Mouse (Mus musculus): Measurements from ENCODE around the gene Zfp994.
"Not testable (repeated sequence)": the region's sequence is repeated elsewhere in the genome, so short reads cannot be mapped to it uniquely, and the experiment has no call there.

Gene Zfp994

GRCm38 (mm10) chr17:22225422-22226012, at the start of gene Zfp994:
Gene Zfp994 (minus strand): TSS chr17:22225616.
- peak; percentile 98 for DNase-seq (ENCODE audit: low spot score)

- DNase-seq (ENCODE audit: low spot score) = not testable (repeated sequence)
Observed at GRCm38 (mm10) chr17:22230701-22231100, 5.3 kb upstream of the Zfp994 start.

- peak; percentile 7 for DNase-seq (ENCODE audit: low spot score)
Observed at GRCm38 (mm10) chr17:22225015-22225414, 401 bp downstream of the Zfp994 start.

GRCm38 (mm10) chr17:22165722-22166294, 59.6 kb downstream of the Zfp994 start, which contains the start of gene Zfp947:
Gene Zfp947 (minus strand): TSS chr17:22166190.
- DNase-seq (ENCODE audit: low spot score) = peak; percentile 39

- DNase-seq (ENCODE audit: low spot score) = not testable (repeated sequence)
Observed at GRCm38 (mm10) chr17:22165304-22165703, 60.1 kb downstream of the Zfp994 start.

GRCm38 (mm10) chr17:22153951-22154350, 71.5 kb downstream of the Zfp994 start:
- not testable (repeated sequence) for DNase-seq (ENCODE audit: low spot score)

Data from lung, postnatal 25 days (tissue).